Mouse (Mus musculus) spleen, adult 2 months (tissue): ENCODE results near the gene Clec12b.
"Not testable (repeated sequence)": the region's sequence is repeated elsewhere in the genome, so short reads cannot be mapped to it uniquely, and the experiment has no call there.

ENCODE experiments used
- CTCF ChIP-seq: fragments of 200-500 bp; IDR thresholded peaks from 2 replicates; pipeline ENCODE4 v1.5.1; 2011; ENCODE audit warnings: mild to moderate bottlenecking, inconsistent platforms; ENCODE audit not compliant: insufficient read depth, insufficient read length, insufficient replicate concordance; ENCODE audit errors: extremely low read depth
- POLR2A ChIP-seq: fragments of 200-500 bp; IDR thresholded peaks from 2 replicates; pipeline ENCODE4 v1.6.1; 2011; ENCODE audit warnings: low read depth, low read length, inconsistent platforms

DNA sequence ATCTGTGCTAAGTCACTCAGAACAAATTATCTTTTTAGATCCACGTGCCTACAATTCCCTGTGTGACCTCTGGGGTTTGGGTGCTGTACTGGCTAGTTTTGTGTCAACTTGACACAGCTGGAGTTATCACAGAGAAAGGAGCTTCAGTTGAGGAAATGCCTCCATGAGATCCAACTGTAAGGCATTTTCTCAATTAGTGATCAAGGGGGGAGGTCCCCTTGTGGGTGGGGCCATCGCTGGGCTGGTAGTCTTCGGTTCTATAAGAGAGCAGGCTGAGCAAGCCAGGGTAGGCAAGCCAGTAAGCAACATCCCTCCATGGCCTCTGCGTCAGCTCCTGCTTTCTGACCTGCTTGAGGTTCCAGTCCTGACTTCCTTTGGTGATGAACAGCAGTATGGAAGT is 43.3 kb downstream of the Clec12b start, which contains the start of gene Clec12a:
- not testable (repeated sequence) for TF ChIP-seq CTCF, POLR2A
